Mouse (Mus musculus): ENCODE results near the gene Dnah12.
A peak's percentile ranks its signal among the peaks of the same experiment; 100 is the strongest.
"Not testable (repeated sequence)": the region's sequence is repeated elsewhere in the genome, so short reads cannot be mapped to it uniquely, and the experiment has no call there.

The Dnah12 gene

DNA sequence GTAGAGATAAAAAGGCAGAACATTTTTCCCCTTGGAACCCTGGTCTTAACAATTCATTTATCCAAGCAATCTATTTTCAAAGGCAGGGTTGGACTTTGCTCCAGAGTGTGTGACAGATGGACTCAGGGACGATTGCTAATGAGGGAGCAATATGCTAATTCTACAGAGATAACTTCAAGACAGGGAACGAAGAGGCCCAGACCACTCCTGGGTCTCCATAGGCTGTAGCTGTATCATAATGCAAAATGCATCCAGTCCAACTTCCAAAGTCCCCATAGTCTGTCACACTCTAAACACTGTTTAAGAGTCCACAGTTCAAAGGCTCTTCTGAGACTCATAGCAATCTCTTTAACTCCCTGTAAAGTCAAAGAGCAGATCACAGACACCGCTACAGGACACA lies 194.2 kb downstream of the Dnah12 start:
- no peak for DNase-seq

DNA sequence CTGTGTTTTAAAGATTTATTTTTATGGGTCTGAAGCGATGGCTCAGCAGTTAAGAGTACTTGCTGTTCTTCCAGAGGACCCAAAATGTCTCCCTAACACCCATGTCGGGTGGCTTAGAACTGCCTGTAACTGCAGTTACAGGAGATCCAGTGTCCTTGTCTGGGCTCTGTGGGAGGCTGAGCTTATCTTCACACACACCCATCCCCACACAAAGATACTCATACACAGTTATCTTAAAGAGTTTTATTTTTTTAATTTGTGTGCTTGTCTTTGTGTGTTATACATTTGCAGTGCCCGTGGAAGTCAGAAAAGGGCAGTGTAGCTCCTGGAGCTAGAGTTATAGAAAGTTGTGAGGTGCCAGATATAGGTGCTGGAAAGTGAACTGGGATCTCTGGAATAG lies 197.7 kb downstream of the Dnah12 start:
- no peak for DNase-seq

DNA sequence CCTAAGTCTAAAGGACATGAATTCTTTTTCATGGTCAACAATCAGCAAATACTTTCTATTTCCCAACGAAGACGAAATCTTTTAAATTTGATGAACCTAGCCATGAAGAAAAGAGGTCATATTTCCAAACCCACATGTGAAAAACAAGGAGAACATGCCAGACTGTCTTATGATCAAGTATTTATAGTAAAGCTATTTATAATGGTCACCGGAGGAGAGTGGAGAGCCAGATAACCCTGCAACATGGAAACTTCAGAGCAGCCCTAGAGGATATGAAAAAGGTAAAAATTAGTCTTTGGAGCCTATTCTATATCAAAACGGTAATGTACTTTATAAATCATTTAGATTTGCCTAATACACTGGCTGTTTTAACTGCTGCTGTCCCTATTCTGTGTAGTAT lies 201.3 kb downstream of the Dnah12 start, which contains the start of gene Asb14:
Asb14 (plus strand) TSS at position 166 of the 400 bp plus-strand sequence.
- DNase-seq: no peak

DNA sequence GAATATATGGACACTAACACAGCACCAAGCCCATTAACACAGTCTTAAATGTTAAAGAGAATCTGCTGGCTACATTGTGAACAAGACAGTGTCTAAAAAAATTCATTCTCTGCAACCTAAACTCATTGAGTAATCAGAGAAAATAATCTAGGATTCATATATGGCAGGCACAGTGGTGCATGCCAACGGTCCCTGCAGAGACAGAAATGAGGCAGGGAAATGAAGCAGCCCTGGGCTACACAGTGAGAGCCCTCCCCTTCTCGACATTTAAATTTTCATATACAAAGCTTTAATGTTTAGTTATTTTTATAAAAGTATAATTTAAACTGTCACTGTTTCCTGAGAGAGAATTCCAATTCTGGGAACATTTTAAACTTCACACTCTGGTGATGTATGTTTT lies 206.4 kb downstream of the Dnah12 start:
- DNase-seq: no peak

DNA sequence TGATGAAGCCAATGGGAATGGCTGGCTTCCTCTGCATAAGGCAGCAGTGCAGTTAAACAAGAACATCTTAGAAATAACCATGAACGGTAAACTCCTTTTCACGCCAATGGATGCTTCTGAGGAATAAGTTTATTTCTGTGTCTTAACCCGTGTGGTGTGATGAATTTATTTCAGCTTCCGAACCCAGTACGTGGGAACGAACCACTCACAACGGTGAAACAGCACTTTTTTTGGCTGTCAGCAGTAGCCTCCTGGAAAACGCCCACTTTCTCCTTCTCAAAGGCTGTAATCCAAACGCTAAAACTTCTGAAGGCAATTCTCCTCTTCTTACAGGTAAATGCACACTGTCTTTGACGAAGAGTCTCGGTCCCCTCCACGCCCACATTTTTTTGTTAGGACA lies 207.8 kb downstream of the Dnah12 start:
- no peak for DNase-seq

DNA sequence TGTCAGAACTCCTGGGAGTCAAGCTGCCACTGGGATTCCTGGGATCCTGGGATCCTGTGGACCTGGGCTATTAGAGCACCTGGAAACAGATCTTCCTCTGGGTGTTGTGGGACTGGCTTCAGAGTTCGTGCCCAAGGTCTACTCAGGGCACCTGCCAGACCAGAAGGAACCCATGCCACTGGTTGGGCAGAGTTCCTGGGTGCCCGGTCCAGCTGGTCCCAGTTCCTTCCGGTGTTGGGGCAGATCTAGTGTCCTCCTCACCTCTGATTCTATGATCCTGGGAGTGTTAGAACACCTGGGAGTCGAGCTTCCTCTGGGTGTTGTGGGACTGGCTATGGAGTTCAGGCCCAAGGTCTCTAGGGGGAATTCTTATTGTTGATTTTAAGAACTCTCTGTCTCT lies 214.3 kb downstream of the Dnah12 start:
- DNase-seq: no peak

DNA sequence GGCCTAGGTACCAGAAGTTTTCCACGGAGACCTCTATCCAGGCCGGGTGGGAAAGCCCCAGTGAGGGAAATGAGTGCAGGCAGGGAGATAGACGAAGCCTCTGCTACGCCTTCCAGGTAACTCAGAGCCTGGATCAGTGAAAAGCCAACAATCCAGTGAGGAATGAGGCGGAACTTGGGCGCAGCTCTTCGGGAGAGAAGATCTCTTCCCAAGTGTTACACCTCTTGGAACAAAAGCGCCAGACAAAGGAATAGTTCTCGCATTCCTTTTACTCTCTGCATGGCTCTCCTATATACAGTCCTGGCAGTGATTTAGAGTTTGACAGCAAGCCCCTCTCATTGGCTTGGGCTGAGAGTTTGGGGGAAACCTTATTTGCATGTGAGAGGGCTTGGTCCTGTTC lies 217.4 kb downstream of the Dnah12 start:
- not testable (repeated sequence) for DNase-seq

DNA sequence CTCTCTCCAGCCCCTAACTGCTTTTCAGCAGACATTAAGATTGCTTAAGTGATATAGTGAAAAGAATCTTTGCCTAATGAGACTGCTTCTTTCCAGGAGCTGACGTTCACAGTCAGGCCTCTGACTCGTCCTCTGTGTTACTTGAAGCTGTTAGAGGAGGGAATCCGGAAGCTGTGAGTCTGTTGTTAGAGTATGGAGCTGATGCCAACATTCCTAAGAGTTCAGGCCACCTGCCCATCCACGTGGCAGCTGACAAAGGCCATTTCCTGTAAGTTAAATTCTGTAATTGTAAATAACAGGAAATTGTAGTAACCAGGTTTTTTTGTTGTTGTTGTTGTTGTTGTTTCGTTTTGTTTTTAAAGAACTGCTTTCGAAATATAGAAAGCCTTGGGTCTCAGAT lies 218.1 kb downstream of the Dnah12 start:
- DNase-seq: no peak

DNA sequence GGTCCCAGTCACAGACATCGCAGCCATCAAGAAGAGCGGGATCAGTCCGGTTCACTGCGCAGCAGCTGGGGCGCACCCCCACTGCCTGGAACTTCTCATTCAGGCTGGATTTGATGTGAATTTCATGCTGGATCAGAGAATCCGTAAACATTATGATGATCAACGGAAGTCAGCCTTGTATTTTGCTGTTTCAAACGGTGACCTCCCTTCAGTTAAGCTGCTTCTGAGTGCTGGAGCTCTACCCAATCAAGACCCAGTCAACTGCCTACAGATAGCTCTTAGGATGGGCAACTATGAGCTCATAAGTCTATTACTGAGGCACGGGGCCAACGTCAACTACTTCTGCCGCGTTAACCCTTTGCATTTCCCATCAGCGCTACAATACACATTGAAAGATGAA lies 218.8 kb downstream of the Dnah12 start:
- no peak for DNase-seq

DNA sequence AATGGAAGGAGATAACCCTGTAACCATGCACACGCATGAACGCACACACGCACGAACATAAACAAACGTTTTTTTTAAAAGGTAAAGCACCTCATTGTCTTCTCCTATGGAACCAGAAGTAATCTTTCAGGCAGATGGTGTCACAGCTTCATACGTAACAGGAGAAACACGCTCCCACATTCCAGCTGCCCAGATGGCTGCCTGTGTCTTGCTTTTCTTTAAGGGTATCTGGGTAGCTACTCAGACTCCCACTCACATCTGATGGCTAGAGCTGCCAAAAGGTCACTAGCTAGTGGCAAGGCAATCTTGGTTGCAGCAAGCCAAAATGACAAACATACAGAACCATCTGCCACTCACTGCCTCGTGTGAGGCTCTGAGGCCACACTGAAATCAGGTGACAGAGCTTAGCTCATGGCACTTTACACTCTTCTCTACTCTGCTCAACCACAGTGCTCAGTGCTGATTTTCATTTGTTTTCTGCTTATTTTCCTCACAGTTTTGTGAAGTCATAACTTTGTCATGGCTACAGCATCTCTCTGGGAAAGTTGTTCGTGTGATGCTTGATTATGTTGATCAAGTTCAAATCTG lies 220.7 kb downstream of the Dnah12 start:
- peak; percentile 14 to 27 for DNase-seq

DNA sequence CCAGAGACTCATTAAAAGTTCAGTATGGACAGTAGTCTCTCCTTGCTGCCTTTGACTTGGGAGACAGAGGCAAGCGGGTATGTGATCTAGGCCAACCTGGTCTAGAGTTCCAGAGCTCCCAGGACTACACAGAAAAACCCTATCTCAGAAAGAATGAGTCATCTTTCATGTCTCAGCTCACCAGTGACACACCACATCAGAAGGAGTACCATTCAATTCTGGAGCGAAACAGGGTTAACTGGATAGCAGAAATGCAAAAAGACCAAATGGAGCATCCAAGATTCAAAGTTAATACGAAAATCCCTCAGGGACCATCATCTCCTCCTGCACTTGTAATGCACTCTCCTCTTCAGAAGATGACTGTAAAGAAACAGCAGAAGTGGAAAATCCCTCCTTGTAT lies 226.2 kb downstream of the Dnah12 start:
- no peak for DNase-seq

DNA sequence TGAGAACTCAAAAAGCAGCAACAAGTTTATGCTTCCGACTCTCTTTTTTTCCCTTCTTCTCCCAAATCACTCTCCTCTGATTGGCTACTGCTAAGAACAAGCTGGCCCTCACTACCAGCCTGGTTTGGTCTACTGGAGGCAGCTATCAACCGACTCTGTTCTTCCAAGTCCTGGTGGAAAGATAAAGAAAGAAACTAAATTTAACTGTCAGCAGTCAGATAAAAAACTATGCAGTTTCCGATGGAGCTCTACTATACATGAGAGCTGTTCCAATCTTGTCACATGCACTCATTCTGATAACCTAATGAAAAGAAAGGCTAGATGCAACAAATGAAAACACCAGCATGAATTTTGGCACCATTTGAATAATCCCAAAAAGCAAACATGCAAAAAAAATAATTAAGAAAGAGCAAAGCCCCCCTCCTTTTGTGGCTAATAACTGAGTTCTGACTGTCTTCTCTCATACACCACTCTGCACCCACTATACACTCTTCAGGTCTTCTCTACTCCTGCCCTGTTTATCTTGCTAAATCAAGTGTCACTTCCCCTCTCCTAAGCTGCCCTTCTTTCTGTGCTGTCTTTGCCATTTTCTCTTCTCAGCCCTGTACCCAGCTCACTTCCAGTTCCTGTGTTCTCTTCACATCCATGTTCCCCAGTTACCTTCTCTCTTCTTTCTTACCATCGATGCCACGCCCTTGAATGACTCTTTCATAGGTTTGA lies 230.8 kb downstream of the Dnah12 start:
- no peak for DNase-seq

DNA sequence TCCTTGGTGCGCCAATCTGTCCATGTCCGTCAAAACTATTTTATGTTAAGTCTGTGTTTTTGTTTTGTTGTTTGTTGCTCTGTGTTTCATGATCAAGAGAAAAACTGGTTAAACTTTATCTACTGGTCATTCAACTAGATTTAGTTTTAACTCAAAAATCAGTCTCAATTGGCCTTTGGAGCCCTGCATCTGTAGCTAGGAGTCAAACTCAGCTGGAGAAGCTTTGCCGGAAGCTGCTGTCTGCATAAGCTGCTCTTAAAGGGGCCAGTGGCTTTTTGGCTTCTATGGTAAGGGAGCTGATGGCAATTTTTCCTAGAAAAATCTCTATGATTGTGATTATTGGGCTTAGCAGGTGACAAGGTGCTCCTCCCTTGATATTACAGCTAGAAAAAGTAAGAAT lies 241.8 kb downstream of the Dnah12 start:
- DNase-seq: no peak

DNA sequence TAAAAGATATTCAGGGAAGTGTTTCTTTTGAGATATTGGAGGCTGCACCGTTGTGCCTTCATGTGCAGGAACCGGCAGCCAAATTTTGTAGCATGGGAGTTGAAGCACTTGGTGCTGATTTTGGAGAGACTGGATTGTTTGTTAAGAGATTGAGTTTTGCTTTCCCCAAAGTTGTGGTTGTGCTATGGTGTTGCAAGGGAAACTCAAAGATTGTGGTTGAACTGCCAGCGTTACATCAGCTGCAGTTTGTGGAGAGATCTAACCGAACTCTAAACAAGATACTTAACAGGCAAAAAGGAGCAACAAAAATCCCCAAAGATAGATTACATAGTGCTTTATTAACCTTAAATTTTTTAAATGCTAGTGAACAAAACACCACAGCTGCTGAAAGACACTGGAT lies 242.5 kb downstream of the Dnah12 start:
- DNase-seq: no peak

Data from cerebellum, postnatal 14 days (tissue).